Mouse (Mus musculus): Measurements from ENCODE around the gene Tmem150b.
A peak's percentile ranks its signal among the peaks of the same experiment; 100 is the strongest.

- TF ChIP-seq CTCF (IDR thresholded peaks at IDR 0.05; ENCODE audit: control insufficient read depth, insufficient read depth, insufficient replicate concordance, low read depth, low read length) (no peak), POLR2A (IDR thresholded peaks at IDR 0.05; ENCODE audit: control insufficient read depth, low read depth, low read length) (peak; percentile 91)
Measured at GRCm38 (mm10) chr7:4739544-4740275, 14.7 kb upstream of the Tmem150b start, which contains the start of gene Kmt5c.
